Mouse (Mus musculus): ENCODE results near the gene Tmem51. TPM values are rescaled to one million over a fixed set of nuclear protein-coding genes. Genes with fewer than 3 reads are reported as not detected.

Gene Tmem51
- total and polyA plus RNA-seq, 2 experiments from 2014 or later: 7.5 to 7.8 TPM

- 88% methylated on average over 5 of the region's 5 CpGs for WGBS
- Histone ChIP-seq H3K4me1 (ENCODE audit: insufficient read depth, low read length) (no peaks in the 10 kb centered on the region), H3K4me2 (ENCODE audit: low read depth, low read length) (no peak overlapping the region), H3K27me3 (ENCODE audit: insufficient read depth, low read length) (no peaks in the 10 kb centered on the region), H3K9ac (replicated peaks; ENCODE audit: low read length) (no peak overlapping the region), H3K4me3 (ENCODE audit: low read length) (no peak overlapping the region), H3K36me3 (ENCODE audit: insufficient read depth, low read length) (no peaks in the 10 kb centered on the region), H3K27ac (no peak overlapping the region), H3K9me3 (ENCODE audit: low read length) (no peaks in the 10 kb centered on the region)
- TF ChIP-seq CTCF (IDR thresholded peaks at IDR 0.05; ENCODE audit: low read depth): no peak
- ATAC-seq (no peak), DNase-seq (ENCODE audit: low spot score) (no peak)
Observed at GRCm38 (mm10) chr4:142047005-142047404, 37.1 kb downstream of the Tmem51 start.

- Histone ChIP-seq H3K4me3 (ENCODE audit: low read length) (no peak overlapping the region), H3K36me3 (ENCODE audit: insufficient read depth, low read length) (no peaks in the 10 kb centered on the region), H3K4me1 (ENCODE audit: insufficient read depth, low read length) (no peaks in the 10 kb centered on the region), H3K27me3 (ENCODE audit: insufficient read depth, low read length) (no peaks in the 10 kb centered on the region), H3K4me2 (ENCODE audit: low read depth, low read length) (no peak overlapping the region), H3K27ac (no peak overlapping the region), H3K9ac (replicated peaks; ENCODE audit: low read length) (no peak overlapping the region), H3K9me3 (ENCODE audit: low read length) (no peaks in the 10 kb centered on the region)
- 78% methylated on average over 7 of the region's 7 CpGs for WGBS
- no peak for ATAC-seq
- TF ChIP-seq CTCF (IDR thresholded peaks at IDR 0.05; ENCODE audit: low read depth): no peak
- DNase-seq (ENCODE audit: low spot score): no peak
Observed at GRCm38 (mm10) chr4:142046496-142046895, 37.6 kb downstream of the Tmem51 start.

- no peak overlapping the region for H3K4me3 ChIP-seq (ENCODE audit: low read length)
- 82% methylated on average over 14 of the region's 14 CpGs for WGBS
- H3K4me1 ChIP-seq (ENCODE audit: insufficient read depth, low read length): no peaks in the 10 kb centered on the region
- H3K9me3 ChIP-seq (ENCODE audit: low read length): no peaks in the 10 kb centered on the region
- H3K4me2 ChIP-seq (ENCODE audit: low read depth, low read length): no peak overlapping the region
- ATAC-seq (no peak), DNase-seq (ENCODE audit: low spot score) (no peak)
- no peak overlapping the region for H3K27ac ChIP-seq
- no peak overlapping the region for H3K9ac ChIP-seq (replicated peaks; ENCODE audit: low read length)
- H3K27me3 ChIP-seq (ENCODE audit: insufficient read depth, low read length): no peaks in the 10 kb centered on the region
- no peak for TF ChIP-seq CTCF (IDR thresholded peaks at IDR 0.05; ENCODE audit: low read depth)
- no peaks in the 10 kb centered on the region for H3K36me3 ChIP-seq (ENCODE audit: insufficient read depth, low read length)
Observed at GRCm38 (mm10) chr4:142045595-142046163, 38.4 kb downstream of the Tmem51 start.

- no peak overlapping the region for H3K9ac ChIP-seq (replicated peaks; ENCODE audit: low read length)
- no peak overlapping the region for H3K27ac ChIP-seq
- H3K27me3 ChIP-seq (ENCODE audit: insufficient read depth, low read length): no peaks in the 10 kb centered on the region
- no peaks in the 10 kb centered on the region for H3K36me3 ChIP-seq (ENCODE audit: insufficient read depth, low read length)
- 65% methylated on average over 12 of the region's 12 CpGs for WGBS
- DNase-seq (ENCODE audit: low spot score) (no peak), ATAC-seq (peak; percentile 44; the same call in 1 of the 2 replicates)
- H3K4me1 ChIP-seq (ENCODE audit: insufficient read depth, low read length): no peaks in the 10 kb centered on the region
- no peaks in the 10 kb centered on the region for H3K9me3 ChIP-seq (ENCODE audit: low read length)
- H3K4me3 ChIP-seq (ENCODE audit: low read length): no peak overlapping the region
- TF ChIP-seq CTCF (IDR thresholded peaks at IDR 0.05; ENCODE audit: low read depth): no peak
- H3K4me2 ChIP-seq (ENCODE audit: low read depth, low read length): no peak overlapping the region
Observed at GRCm38 (mm10) chr4:142044452-142044851, 39.7 kb downstream of the Tmem51 start.

- H3K4me1 ChIP-seq (ENCODE audit: insufficient read depth, low read length): no peaks in the 10 kb centered on the region
- no peak overlapping the region for H3K4me2 ChIP-seq (ENCODE audit: low read depth, low read length)
- H3K4me3 ChIP-seq (ENCODE audit: low read length): no peak overlapping the region
- no peaks in the 10 kb centered on the region for H3K9me3 ChIP-seq (ENCODE audit: low read length)
- 83% methylated on average over 9 of the region's 9 CpGs for WGBS
- ATAC-seq (no peak), DNase-seq (ENCODE audit: low spot score) (no peak)
- no peak overlapping the region for H3K9ac ChIP-seq (replicated peaks; ENCODE audit: low read length)
- no peaks in the 10 kb centered on the region for H3K36me3 ChIP-seq (ENCODE audit: insufficient read depth, low read length)
- TF ChIP-seq CTCF (IDR thresholded peaks at IDR 0.05; ENCODE audit: low read depth): no peak
- no peaks in the 10 kb centered on the region for H3K27me3 ChIP-seq (ENCODE audit: insufficient read depth, low read length)
- H3K27ac ChIP-seq: no peak overlapping the region
Observed at GRCm38 (mm10) chr4:142039662-142040353, 44.3 kb downstream of the Tmem51 start.

GRCm38 (mm10) chr4:142037897-142038296, 46.2 kb downstream of the Tmem51 start:
- 62% methylated on average over 4 of the region's 4 CpGs for WGBS
- H3K27ac ChIP-seq: no peak overlapping the region
- DNase-seq (ENCODE audit: low spot score) (no peak), ATAC-seq (no peak)
- H3K4me3 ChIP-seq (ENCODE audit: low read length): no peak overlapping the region
- H3K9ac ChIP-seq (replicated peaks; ENCODE audit: low read length): no peak overlapping the region
- no peak overlapping the region for H3K4me2 ChIP-seq (ENCODE audit: low read depth, low read length)
- no peaks in the 10 kb centered on the region for H3K9me3 ChIP-seq (ENCODE audit: low read length)
- H3K36me3 ChIP-seq (ENCODE audit: insufficient read depth, low read length): no peaks in the 10 kb centered on the region
- H3K27me3 ChIP-seq (ENCODE audit: insufficient read depth, low read length): no peaks in the 10 kb centered on the region
- H3K4me1 ChIP-seq (ENCODE audit: insufficient read depth, low read length): no peaks in the 10 kb centered on the region
- no peak for TF ChIP-seq CTCF (IDR thresholded peaks at IDR 0.05; ENCODE audit: low read depth)

GRCm38 (mm10) chr4:142028533-142028932, 55.6 kb downstream of the Tmem51 start:
- no peak overlapping the region for H3K4me3 ChIP-seq (ENCODE audit: low read length)
- H3K27me3 ChIP-seq (ENCODE audit: insufficient read depth, low read length): no peaks in the 10 kb centered on the region
- DNase-seq (ENCODE audit: low spot score) (no peak), ATAC-seq (no peak)
- H3K4me2 ChIP-seq (ENCODE audit: low read depth, low read length): no peak overlapping the region
- no peaks in the 10 kb centered on the region for H3K4me1 ChIP-seq (ENCODE audit: insufficient read depth, low read length)
- H3K9me3 ChIP-seq (ENCODE audit: low read length): no peaks in the 10 kb centered on the region
- H3K9ac ChIP-seq (replicated peaks; ENCODE audit: low read length): no peak overlapping the region
- no peaks in the 10 kb centered on the region for H3K36me3 ChIP-seq (ENCODE audit: insufficient read depth, low read length)
- WGBS: 86% methylated on average over 13 of the region's 13 CpGs
- H3K27ac ChIP-seq: no peak overlapping the region
- no peak for TF ChIP-seq CTCF (IDR thresholded peaks at IDR 0.05; ENCODE audit: low read depth)

All from hindbrain, postnatal 0 days (tissue).